Mouse (Mus musculus): ENCODE results near the gene Dhx9.

GRCm38 (mm10) chr1:153493931-153494330, 6.5 kb upstream of the Dhx9 start:
- TF ChIP-seq GATA1 (IDR thresholded peaks at IDR 0.05; ENCODE audit: low read length) (no peak), TAL1 (IDR thresholded peaks at IDR 0.05; ENCODE audit: low read length) (no peak)

Data from erythroblast, embryonic 14.5 days (primary cell).